Mouse (Mus musculus) MEL (cell line): ENCODE data around the gene Chac2.

Experiments used
- CTCF ChIP-seq, 3 experiments: IDR thresholded peaks in 2 of 3; conservative IDR thresholded peaks in 1 of 3; 2 replicates each; pipeline ENCODE4 v1.5.1; 2011 to 2012; ENCODE audit warnings: low read length in 3 of 3, low read depth in 2 of 3, mild to moderate bottlenecking in 2 of 3, improper control_type of control experiment in 1 of 3, inconsistent platforms in 1 of 3, mixed read lengths in 1 of 3, moderate library complexity in 1 of 3; ENCODE audit not compliant: control insufficient read depth in 1 of 3, insufficient read depth in 1 of 3, poor library complexity in 1 of 3, severe bottlenecking in 1 of 3
- E2F4 ChIP-seq: IDR thresholded peaks from 2 replicates; pipeline ENCODE4 v1.6.1; 2011; ENCODE audit warnings: low read depth, low read length, improper control_type of control experiment, borderline replicate concordance
- EP300 ChIP-seq, 2 experiments: IDR thresholded peaks; 2 replicates each; pipeline ENCODE4 v1.6.1; 2011; ENCODE audit warnings: improper control_type of control experiment in 2 of 2, low read length in 2 of 2, low read depth in 1 of 2, mild to moderate bottlenecking in 1 of 2
- MAFK ChIP-seq: IDR thresholded peaks from 2 replicates; pipeline ENCODE4 v1.6.1; 2011; ENCODE audit warnings: low read depth, mild to moderate bottlenecking, low read length, improper control_type of control experiment, borderline replicate concordance
- MYC ChIP-seq: IDR thresholded peaks from 2 replicates; pipeline ENCODE4 v1.6.1; 2011; ENCODE audit warnings: low read depth, mild to moderate bottlenecking, low read length, improper control_type of control experiment, moderate library complexity
- POLR2A ChIP-seq, 2 experiments: IDR thresholded peaks; 2 replicates each; pipeline ENCODE4 v1.6.1; 2011 to 2012; ENCODE audit warnings: low read length in 2 of 2, mild to moderate bottlenecking in 2 of 2, control low read depth in 1 of 2, improper control_type of control experiment in 1 of 2, low read depth in 1 of 2, moderate library complexity in 1 of 2; ENCODE audit not compliant: control insufficient read depth in 1 of 2, insufficient read depth in 1 of 2, poor library complexity in 1 of 2

GRCm38 (mm10) chr11:31034958-31035357 is 48.8 kb upstream of the Chac2 start:
- TF ChIP-seq POLR2A (IDR thresholded peaks at IDR 0.05; ENCODE audit: control insufficient read depth in 1 of 2, insufficient read depth in 1 of 2, low read depth in 1 of 2, low read length in 2 of 2, poor library complexity in 1 of 2) (no peak), CTCF (IDR thresholded peaks at IDR 0.05 in 2 of 3, conservative IDR thresholded peaks at IDR 0.05 in 1 of 3; ENCODE audit: control insufficient read depth in 1 of 3, insufficient read depth in 1 of 3, low read depth in 2 of 3, low read length in 3 of 3, poor library complexity in 1 of 3, severe bottlenecking in 1 of 3) (no peak), E2F4 (no peak), EP300 (IDR thresholded peaks at IDR 0.05; ENCODE audit: low read depth in 1 of 2, low read length in 2 of 2) (no peak), MYC (no peak), MAFK (no peak)
